Mouse (Mus musculus) CH12.LX (cell line): Measurements from ENCODE around the gene Fxyd7. TPM values are rescaled to one million over a fixed set of nuclear protein-coding genes. Genes with fewer than 3 reads are reported as not detected.

Source experiments
- DNase-seq: peaks from one replicate; pipeline ENCODE4 v3.0.0-alpha.2; 2013; ENCODE audit errors: extremely low read depth
- H3K27ac ChIP-seq: 2 replicates; pipeline ENCODE4 v1.5.1; 2012; ENCODE audit warnings: low read depth, mild to moderate bottlenecking, control low read depth, moderate library complexity; ENCODE audit not compliant: insufficient read depth
- H3K27me3 ChIP-seq: replicated peaks from 2 replicates; pipeline ENCODE3; 2012; ENCODE audit warnings: inconsistent platforms
- H3K36me3 ChIP-seq, 2 experiments: replicated peaks in 1 of 2; 2 replicates each; pipeline versions ENCODE3 to v1.6.1; 2012; ENCODE audit warnings: inconsistent platforms in 1 of 2, low read length in 1 of 2, mild to moderate bottlenecking in 1 of 2, mixed read lengths in 1 of 2, moderate library complexity in 1 of 2; ENCODE audit not compliant: control insufficient read depth in 1 of 2, insufficient read depth in 1 of 2
- H3K4me1 ChIP-seq, 2 experiments: 2 replicates each; pipeline ENCODE4 v1.6.1; 2012; ENCODE audit warnings: inconsistent platforms in 1 of 2, moderate library complexity in 1 of 2; ENCODE audit not compliant: insufficient read depth in 2 of 2, control insufficient read depth in 1 of 2
- H3K4me2 ChIP-seq: 2 replicates; pipeline ENCODE4 v1.6.1; 2012; ENCODE audit warnings: low read depth, mild to moderate bottlenecking, control low read depth; ENCODE audit not compliant: poor library complexity, insufficient read depth, severe bottlenecking
- H3K4me3 ChIP-seq, 3 experiments: fragments of 150-350 bp in 1 of 3; sonication (generic) in 1 of 3; replicated peaks in 1 of 3; 2 replicates each; pipeline versions ENCODE3 to v1.5.1; 2011 to 2012; ENCODE audit warnings: low read depth in 2 of 3, low read length in 2 of 3, mild to moderate bottlenecking in 2 of 3, moderate library complexity in 2 of 3, control low read depth in 1 of 3, improper control_type of control experiment in 1 of 3, inconsistent platforms in 1 of 3, mixed read lengths in 1 of 3; ENCODE audit not compliant: poor library complexity in 1 of 3
- H3K79me2 ChIP-seq: replicated peaks from 2 replicates; pipeline ENCODE4 v1.6.1; 2012; ENCODE audit warnings: mild to moderate bottlenecking, moderate library complexity; ENCODE audit not compliant: control insufficient read depth, poor library complexity, insufficient read depth, severe bottlenecking; ENCODE audit errors: extremely low read depth
- H3K9ac ChIP-seq: 2 replicates; pipeline ENCODE4 v1.6.1; 2012; ENCODE audit warnings: low read depth, mild to moderate bottlenecking, control low read depth, moderate library complexity; ENCODE audit not compliant: insufficient read depth
- H3K9me3 ChIP-seq: replicated peaks from 2 replicates; pipeline ENCODE3; 2012; ENCODE audit warnings: low read length, inconsistent platforms, mixed read lengths
- CHD2 ChIP-seq: IDR thresholded peaks from 2 replicates; pipeline ENCODE4 v1.6.1; 2011; ENCODE audit warnings: low read length, improper control_type of control experiment
- CTCF ChIP-seq, 2 experiments: IDR thresholded peaks in 1 of 2; conservative IDR thresholded peaks in 1 of 2; 2 replicates each; pipeline ENCODE4 v1.5.1; 2011 to 2012; ENCODE audit warnings: low read depth in 2 of 2, low read length in 2 of 2, improper control_type of control experiment in 1 of 2, inconsistent platforms in 1 of 2, mild to moderate bottlenecking in 1 of 2, moderate library complexity in 1 of 2
- ELF1 ChIP-seq: IDR thresholded peaks from 2 replicates; pipeline ENCODE4 v1.6.1; 2014; ENCODE audit warnings: low read depth, mild to moderate bottlenecking, inconsistent platforms, low read length, improper control_type of control experiment
- EP300 ChIP-seq: IDR thresholded peaks from 2 replicates; pipeline ENCODE4 v1.6.1; 2011; ENCODE audit warnings: low read length, improper control_type of control experiment
- ETS1 ChIP-seq: conservative IDR thresholded peaks from 2 replicates; pipeline ENCODE4 v1.6.1; 2012; ENCODE audit warnings: low read depth, mild to moderate bottlenecking, inconsistent platforms, low read length, improper control_type of control experiment, moderate library complexity
- HCFC1 ChIP-seq: IDR thresholded peaks from 2 replicates; pipeline ENCODE4 v1.6.1; 2012; ENCODE audit warnings: low read depth, mild to moderate bottlenecking, inconsistent platforms, low read length, improper control_type of control experiment
- IRF4 ChIP-seq: IDR thresholded peaks from 2 replicates; pipeline ENCODE4 v1.6.1; 2014; ENCODE audit warnings: low read depth, mild to moderate bottlenecking, inconsistent platforms, low read length, improper control_type of control experiment
- JUN ChIP-seq: IDR thresholded peaks from 2 replicates; pipeline ENCODE4 v1.6.1; 2011; ENCODE audit warnings: low read depth, mild to moderate bottlenecking, low read length, improper control_type of control experiment, moderate library complexity; ENCODE audit not compliant: insufficient read depth
- JUND ChIP-seq: conservative IDR thresholded peaks from 2 replicates; pipeline ENCODE4 v1.6.1; 2011; ENCODE audit warnings: low read depth, low read length, improper control_type of control experiment
- MAFK ChIP-seq: IDR thresholded peaks from 2 replicates; pipeline ENCODE4 v1.6.1; 2011; ENCODE audit warnings: low read length, improper control_type of control experiment; ENCODE audit not compliant: insufficient replicate concordance
- MEF2A ChIP-seq: IDR thresholded peaks from 2 replicates; pipeline ENCODE4 v1.6.1; 2014; ENCODE audit warnings: low read depth, mild to moderate bottlenecking, inconsistent platforms, low read length, improper control_type of control experiment, borderline replicate concordance
- MXI1 ChIP-seq: IDR thresholded peaks from 2 replicates; pipeline ENCODE4 v1.6.1; 2011; ENCODE audit warnings: mild to moderate bottlenecking, low read depth, low read length, improper control_type of control experiment
- MYC ChIP-seq: IDR thresholded peaks from 2 replicates; pipeline ENCODE4 v1.6.1; 2011; ENCODE audit warnings: low read depth, mild to moderate bottlenecking, improper control_type of control experiment, low read length
- NELFE ChIP-seq: IDR thresholded peaks from 2 replicates; pipeline ENCODE4 v1.6.1; 2011; ENCODE audit warnings: low read depth, low read length, improper control_type of control experiment
- PAX5 ChIP-seq: IDR thresholded peaks from 2 replicates; pipeline ENCODE4 v1.6.1; 2012; ENCODE audit warnings: low read length, inconsistent platforms, mixed read lengths
- POLR2A ChIP-seq: IDR thresholded peaks from 2 replicates; pipeline ENCODE4 v1.6.1; 2011; ENCODE audit warnings: low read depth, mild to moderate bottlenecking, improper control_type of control experiment, low read length
- POLR2AphosphoS2 ChIP-seq: IDR thresholded peaks from 2 replicates; pipeline ENCODE4 v1.6.1; 2011; ENCODE audit warnings: low read depth, low read length, improper control_type of control experiment
- RAD21 ChIP-seq: IDR thresholded peaks from 2 replicates; pipeline ENCODE4 v1.6.1; 2011; ENCODE audit warnings: low read depth, mild to moderate bottlenecking, low read length, improper control_type of control experiment, moderate library complexity
- RCOR1 ChIP-seq: conservative IDR thresholded peaks from 2 replicates; pipeline ENCODE4 v1.6.1; 2012; ENCODE audit warnings: low read depth, mild to moderate bottlenecking, inconsistent platforms, low read length, improper control_type of control experiment
- SIN3A ChIP-seq: IDR thresholded peaks from 2 replicates; pipeline ENCODE4 v1.6.1; 2012; ENCODE audit warnings: low read length, improper control_type of control experiment, inconsistent platforms
- SMC3 ChIP-seq: IDR thresholded peaks from 2 replicates; pipeline ENCODE4 v1.6.1; 2011; ENCODE audit warnings: low read depth, low read length, improper control_type of control experiment
- TBP ChIP-seq: conservative IDR thresholded peaks from 2 replicates; pipeline ENCODE4 v1.6.1; 2011; ENCODE audit warnings: low read depth, low read length, improper control_type of control experiment
- TCF12 ChIP-seq: IDR thresholded peaks from 2 replicates; pipeline ENCODE4 v1.6.1; 2014; ENCODE audit warnings: low read depth, mild to moderate bottlenecking, inconsistent platforms, low read length, improper control_type of control experiment
- USF1 ChIP-seq: IDR thresholded peaks from 2 replicates; pipeline ENCODE4 v1.6.1; 2014; ENCODE audit warnings: low read depth, mild to moderate bottlenecking, inconsistent platforms, low read length, improper control_type of control experiment
- ZKSCAN1 ChIP-seq: IDR thresholded peaks from 2 replicates; pipeline ENCODE4 v1.6.1; 2012; ENCODE audit warnings: low read depth, inconsistent platforms, low read length, improper control_type of control experiment, borderline replicate concordance
- ZMIZ1 ChIP-seq: IDR thresholded peaks from 2 replicates; pipeline ENCODE4 v1.6.1; 2012; ENCODE audit warnings: low read depth, mild to moderate bottlenecking, inconsistent platforms, low read length, improper control_type of control experiment
- dilution Hi-C: fragments of 300-500 bp; cut with MboI; formaldehyde crosslinking; loops from 2 replicates; pipeline ENCODE4 v1.14.3; 2020; ENCODE audit warnings: low sequenced_read_pairs; ENCODE audit not compliant: extremely low pct_unique_long_range_greater_than_20kb, extremely low pct_ligation_motif_present
- in situ Hi-C: fragments of 300-500 bp; cut with MboI; formaldehyde crosslinking; loops from 3 replicates; pipeline ENCODE4 v1.14.3; 2019; ENCODE audit warnings: low sequenced_read_pairs, low pct_ligation_motif_present, low pct_unique_long_range_greater_than_20kb, mixed read lengths
- polyA plus RNA-seq: library from polyadenylated mRNA; unstranded; fragments of >175 nt; gene quantifications from 2 replicates; pipeline ENCODE4 v1.2.1, GENCODE M21; 2012; ENCODE audit warnings: low read depth; ENCODE audit not compliant: insufficient read length
- total RNA-seq, 2 experiments: library from RNA; depleted of rRNA; stranded (reverse); fragments of 300-350 nt in 1 of 2; fragments of >200 nt in 1 of 2; gene quantifications; 2 replicates each; pipeline ENCODE4 v1.2.3; 2012 to 2014

The Fxyd7 gene
- total and polyA plus RNA-seq, 3 experiments = not detected

GRCm38 (mm10) chr7:31099612-31099982 lies 48.3 kb upstream of the Fxyd7 start:
- TF ChIP-seq CTCF (conservative IDR thresholded peaks at IDR 0.05 in 1 of 2, IDR thresholded peaks at IDR 0.05 in 1 of 2; ENCODE audit: low read depth in 2 of 2, low read length in 2 of 2) = peak; percentile 19 to 31
- no peak for TF ChIP-seq CHD2
- Histone ChIP-seq H3K27ac (no peak overlapping the region), H3K4me2 (no peak overlapping the region), H3K36me3 (peaks cover 0 to 58% of the 10 kb centered on the region in 2 experiments), H3K4me1 (peaks cover 6 to 16% of the 10 kb centered on the region in 2 experiments), H3K27me3 (peaks cover 6% of the 10 kb centered on the region), H3K9me3 (peaks cover 3% of the 10 kb centered on the region), H3K9ac (no peak overlapping the region), H3K79me2 (no peaks in the 10 kb centered on the region), H3K4me3 (no peak overlapping the region)
- no peak for DNase-seq
- dilution Hi-C loops (no loop called here), in situ Hi-C loops (loop anchor here (5.0 kb wide), 2 partner anchors 37 to 78 kb away; no protein-coding TSS in a partner anchor)

- dilution Hi-C loops = no loop called here
Observed at GRCm38 (mm10) chr7:31098697-31099611, 47.7 kb upstream of the Fxyd7 start.

GRCm38 (mm10) chr7:31097583-31098248 lies 46.4 kb upstream of the Fxyd7 start:
- Histone ChIP-seq H3K9ac (no peak overlapping the region), H3K4me3 (no peak overlapping the region), H3K36me3 (peaks cover 0 to 39% of the 10 kb centered on the region in 2 experiments), H3K4me2 (peak overlapping the region; percentile 16; the same call in 1 of the 2 replicates), H3K27me3 (peaks cover 18% of the 10 kb centered on the region), H3K9me3 (peaks cover 3% of the 10 kb centered on the region), H3K27ac (no peak overlapping the region), H3K4me1 (peaks cover 6 to 16% of the 10 kb centered on the region in 2 experiments), H3K79me2 (no peaks in the 10 kb centered on the region)
- dilution Hi-C loops = no loop called here
- in situ Hi-C loops = loop anchor here (5.0 kb wide), 2 partner anchors 35 to 80 kb away; no protein-coding TSS in a partner anchor
- DNase-seq = peak; percentile 93
- peak; percentile 81 for TF ChIP-seq SMC3
- TF ChIP-seq PAX5 = no peak
- no peak for TF ChIP-seq TCF12
- TF ChIP-seq MXI1 = no peak
- peak; percentile 82 for TF ChIP-seq RAD21
- no peak for TF ChIP-seq ZMIZ1
- no peak for TF ChIP-seq RCOR1
- TF ChIP-seq NELFE = 0 out of 2 replicates have a peak, but pooled peaks have one; percentile 4
- TF ChIP-seq ZKSCAN1 = no peak
- TF ChIP-seq USF1 = no peak
- TF ChIP-seq JUND = no peak
- no peak for TF ChIP-seq ELF1
- TF ChIP-seq IRF4 = peak; percentile 37; the same call in 1 of the 2 replicates
- TF ChIP-seq CHD2 = no peak

More at GRCm38 (mm10) chr7:31098697-31099611, 47.7 kb upstream of the Fxyd7 start:
- no peaks in the 10 kb centered on the region for H3K79me2 ChIP-seq
- H3K4me2 ChIP-seq = no peak overlapping the region
- in situ Hi-C loops = loop anchor here (5.0 kb wide), 2 partner anchors 37 to 78 kb away; no protein-coding TSS in a partner anchor
- H3K4me3 ChIP-seq = no peak overlapping the region
- H3K4me1 ChIP-seq = peaks cover 6 to 16% of the 10 kb centered on the region in 2 experiments
- H3K27me3 ChIP-seq = peaks cover 12% of the 10 kb centered on the region
- no peak for TF ChIP-seq MYC
- TF ChIP-seq RAD21 = no peak
- no peak for TF ChIP-seq JUN
- TF ChIP-seq MEF2A = no peak
- TF ChIP-seq SIN3A = no peak
- no peak; a peak in 2 of 4 replicates for TF ChIP-seq CTCF (conservative IDR thresholded peaks at IDR 0.05 in 1 of 2, IDR thresholded peaks at IDR 0.05 in 1 of 2; ENCODE audit: low read depth in 2 of 2, low read length in 2 of 2)
- TF ChIP-seq SMC3 = no peak
- no peak for TF ChIP-seq PAX5
- TF ChIP-seq TBP = no peak
- no peak for TF ChIP-seq POLR2AphosphoS2
- no peak for TF ChIP-seq EP300
- no peak for TF ChIP-seq POLR2A
- TF ChIP-seq MAFK = no peak
- no peak for TF ChIP-seq IRF4
- TF ChIP-seq ETS1 = no peak
- TF ChIP-seq HCFC1 = no peak
- no peak for TF ChIP-seq USF1
- no peak for TF ChIP-seq JUND
- TF ChIP-seq, all 38 proteins: peak for 0
- peaks cover 0 to 51% of the 10 kb centered on the region in 2 experiments for H3K36me3 ChIP-seq
- DNase-seq = no peak
- H3K9ac ChIP-seq = no peak overlapping the region
- H3K9me3 ChIP-seq = peaks cover 3% of the 10 kb centered on the region
- H3K27ac ChIP-seq = no peak overlapping the region
